Mouse (Mus musculus): ENCODE measurements around the gene Tmcc1.

- TF ChIP-seq POLR2A (IDR thresholded peaks at IDR 0.05; ENCODE audit: insufficient read depth, low read depth, low read length) (no peak), CTCF (IDR thresholded peaks at IDR 0.05; ENCODE audit: insufficient read depth, low read depth, low read length) (no peak)
Observed at GRCm38 (mm10) chr6:116122881-116123280, 70.4 kb downstream of the Tmcc1 start.
